Comparison of ENCODE assay signal across 8 mouse cellular contexts in genomic region chr8:94010101-94010705, GRCm38 (mm10). TPM values are rescaled to one million over a fixed set of nuclear protein-coding genes. Genes with fewer than 3 reads are reported as not detected.
A peak's percentile ranks its signal among the peaks of the same experiment; 100 is the strongest.
DNase-seq lines count a peak whose midpoint lies in the region; ATAC-seq lines count a peak whose summit lies in the region.
"Had no signal": no experiment of that assay in that cellular context is flagged by ENCODE, and none has a peak within 500 bp of the region (broad histone marks: within the 10 kb centered on the region; RNA-seq: fewer than 3 reads in every experiment).

No protein-coding gene starts in this region.

- 51% methylated on average over 2 of the region's 2 CpGs for WGBS in neural tube, embryonic 12.5 days
- 64% methylated on average over 2 of the region's 2 CpGs for WGBS in embryonic facial prominence, embryonic 12.5 days
- WGBS in intestine, embryonic 15.5 days = 60% methylated on average over 2 of the region's 2 CpGs
- 44% methylated on average over 2 of the region's 2 CpGs for WGBS in neural tube, embryonic 15.5 days

- DNase-seq in neural tube, embryonic 10.5 days (ENCODE audit: extremely low spot score, low spot score) = no peak
- DNase-seq in MN1 (ENCODE audit: low spot score) = no peak
- no peak for DNase-seq in right cerebral cortex, postnatal 36 days (ENCODE audit: low spot score in 2 of 2)

- peaks cover 29% of the 10 kb centered on the region for H3K4me1 ChIP-seq in neural tube, embryonic 12.5 days
- H3K4me1 ChIP-seq in embryonic facial prominence, embryonic 12.5 days = peaks cover 27% of the 10 kb centered on the region
- peaks cover 18% of the 10 kb centered on the region for H3K4me1 ChIP-seq in intestine, embryonic 15.5 days (replicated peaks)
- H3K4me1 ChIP-seq in neural tube, embryonic 15.5 days = peaks cover 34% of the 10 kb centered on the region

- ATAC-seq in neural tube, embryonic 12.5 days (ENCODE audit: low FRiP score, low read depth) = no peak
- no peak for ATAC-seq in embryonic facial prominence, embryonic 12.5 days (ENCODE audit: insufficient number of reproducible peaks, insufficient read depth, low FRiP score, low TSS enrichment)
- no peak for ATAC-seq in intestine, embryonic 15.5 days
- no peak for ATAC-seq in neural tube, embryonic 15.5 days (ENCODE audit: low FRiP score)

- H3K4me2 ChIP-seq in neural tube, embryonic 12.5 days (replicated peaks) = peak overlapping the region; percentile 84
- peak overlapping the region; percentile 22; the same call in 1 of the 2 replicates for H3K4me2 ChIP-seq in embryonic facial prominence, embryonic 12.5 days (replicated peaks)
- peak overlapping the region; percentile 29 for H3K4me2 ChIP-seq in intestine, embryonic 15.5 days (replicated peaks)
- H3K4me2 ChIP-seq in neural tube, embryonic 15.5 days = peak overlapping the region; percentile 90

- no peak overlapping the region for H3K27ac ChIP-seq in neural tube, embryonic 12.5 days
- no peak overlapping the region for H3K27ac ChIP-seq in embryonic facial prominence, embryonic 12.5 days
- no peak overlapping the region for H3K27ac ChIP-seq in intestine, embryonic 15.5 days
- H3K27ac ChIP-seq in neural tube, embryonic 15.5 days (replicated peaks) = no peak overlapping the region
- H3K27ac ChIP-seq: macrophage had no signal

- no peaks in the 10 kb centered on the region for H3K27me3 ChIP-seq in neural tube, embryonic 12.5 days (replicated peaks)
- H3K27me3 ChIP-seq in embryonic facial prominence, embryonic 12.5 days = no peaks in the 10 kb centered on the region
- no peaks in the 10 kb centered on the region for H3K27me3 ChIP-seq in intestine, embryonic 15.5 days (replicated peaks)
- H3K27me3 ChIP-seq in neural tube, embryonic 15.5 days (replicated peaks) = no peaks in the 10 kb centered on the region

- no peaks in the 10 kb centered on the region for H3K36me3 ChIP-seq in neural tube, embryonic 12.5 days
- H3K36me3 ChIP-seq in embryonic facial prominence, embryonic 12.5 days = no peaks in the 10 kb centered on the region
- no peaks in the 10 kb centered on the region for H3K36me3 ChIP-seq in intestine, embryonic 15.5 days
- H3K36me3 ChIP-seq in neural tube, embryonic 15.5 days = no peaks in the 10 kb centered on the region

- no peaks in the 10 kb centered on the region for H3K9me3 ChIP-seq in neural tube, embryonic 12.5 days
- H3K9me3 ChIP-seq in embryonic facial prominence, embryonic 12.5 days = no peaks in the 10 kb centered on the region
- H3K9me3 ChIP-seq in intestine, embryonic 15.5 days = no peaks in the 10 kb centered on the region
- H3K9me3 ChIP-seq in neural tube, embryonic 15.5 days (replicated peaks) = no peaks in the 10 kb centered on the region

- H3K9ac ChIP-seq in neural tube, embryonic 12.5 days = no peak overlapping the region
- H3K9ac ChIP-seq in embryonic facial prominence, embryonic 12.5 days = no peak overlapping the region
- H3K9ac ChIP-seq in intestine, embryonic 15.5 days = no peak overlapping the region
- 0 out of 2 replicates have a peak overlapping the region, but pooled peaks have one; percentile 26 for H3K9ac ChIP-seq in neural tube, embryonic 15.5 days (replicated peaks)

- no peak overlapping the region for H3K4me3 ChIP-seq in neural tube, embryonic 12.5 days
- H3K4me3 ChIP-seq in embryonic facial prominence, embryonic 12.5 days = no peak overlapping the region
- no peak overlapping the region for H3K4me3 ChIP-seq in intestine, embryonic 15.5 days (replicated peaks)
- H3K4me3 ChIP-seq in neural tube, embryonic 15.5 days (replicated peaks) = no peak overlapping the region

RNA-seq across cellular contexts. Expression of gene Amfr, which starts 2.4 kb away (rescaled TPM):
- 74.0 and 78.3 TPM in 2 replicates for polyA plus RNA-seq in neural tube, embryonic 12.5 days (2016; fragmentation: Nextera tagmentation; extraction: Ambion mirVana)
- polyA plus RNA-seq in embryonic facial prominence, embryonic 12.5 days (2016; fragmentation: Nextera tagmentation; extraction: Ambion mirVana) = 58.0 and 60.1 TPM in 2 replicates
- 47.5 and 51.7 TPM in 2 replicates for polyA plus RNA-seq in intestine, embryonic 15.5 days (2015; fragmentation: Nextera tagmentation; extraction: Ambion mirVana)
- polyA plus RNA-seq in neural tube, embryonic 15.5 days (2015; fragmentation: Nextera tagmentation; extraction: Ambion mirVana) = 70.4 and 80.1 TPM in 2 replicates

RNA-seq across cellular contexts. Expression of gene Nudt21, which starts 26.6 kb away (rescaled TPM):
- 133 and 135 TPM in 2 replicates for polyA plus RNA-seq in neural tube, embryonic 12.5 days (2016; fragmentation: Nextera tagmentation; extraction: Ambion mirVana)
- 124 and 140 TPM in 2 replicates for polyA plus RNA-seq in embryonic facial prominence, embryonic 12.5 days (2016; fragmentation: Nextera tagmentation; extraction: Ambion mirVana)
- 104 and 126 TPM in 2 replicates for polyA plus RNA-seq in intestine, embryonic 15.5 days (2015; fragmentation: Nextera tagmentation; extraction: Ambion mirVana)
- 80.8 and 82.5 TPM in 2 replicates for polyA plus RNA-seq in neural tube, embryonic 15.5 days (2015; fragmentation: Nextera tagmentation; extraction: Ambion mirVana)

RNA-seq across cellular contexts. Expression of gene Ogfod1, which starts 26.8 kb away (rescaled TPM):
- polyA plus RNA-seq in neural tube, embryonic 12.5 days (2016; fragmentation: Nextera tagmentation; extraction: Ambion mirVana) = 13.5 and 15.9 TPM in 2 replicates
- polyA plus RNA-seq in embryonic facial prominence, embryonic 12.5 days (2016; fragmentation: Nextera tagmentation; extraction: Ambion mirVana) = 14.4 and 15.6 TPM in 2 replicates
- polyA plus RNA-seq in intestine, embryonic 15.5 days (2015; fragmentation: Nextera tagmentation; extraction: Ambion mirVana) = 10.5 and 12.8 TPM in 2 replicates
- polyA plus RNA-seq in neural tube, embryonic 15.5 days (2015; fragmentation: Nextera tagmentation; extraction: Ambion mirVana) = 16.2 TPM in 2 replicates

Comparison
In these comparisons a context has a peak if more than half of its experiments do, and no peak if none do; other contexts are left out.
1. H3K4me2 ChIP-seq: peak in every context shown above with its lines; median percentile 90 in neural tube, embryonic 15.5 days; 84 in neural tube, embryonic 12.5 days; 29 in intestine, embryonic 15.5 days; 22 in embryonic facial prominence, embryonic 12.5 days.